ENCODE assay signal across 12 mouse cellular contexts in the genomic region with DNA sequence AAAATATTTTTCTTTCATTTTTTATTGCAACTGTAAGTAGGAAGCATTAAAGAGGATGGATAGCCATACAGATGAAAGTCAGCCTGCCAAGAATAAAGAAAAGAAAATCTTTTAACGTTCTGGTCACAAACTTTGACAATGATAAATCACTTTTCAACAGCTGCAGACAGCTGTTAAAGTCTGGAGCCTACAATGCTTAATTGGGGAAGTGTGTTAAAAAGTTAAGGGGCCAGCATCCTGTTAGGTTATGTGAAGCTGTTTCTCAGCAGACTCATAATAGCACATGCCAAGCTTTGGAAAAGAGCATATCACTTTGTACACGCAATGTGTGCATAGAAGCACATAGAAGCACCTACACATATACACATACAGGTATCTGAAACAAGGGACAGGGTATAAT.
DNase-seq lines count a peak whose midpoint lies in the region.
"Had no signal": no experiment of that assay in that cellular context is flagged by ENCODE, and none has a peak within 500 bp of the region (broad histone marks: within the 10 kb centered on the region; RNA-seq: fewer than 3 reads in every experiment).

No protein-coding gene starts in this region.

- peak; percentile 2 to 21 for DNase-seq in heart, postnatal 14 days
- DNase-seq in heart, postnatal 36 days, result no peak
- DNase-seq in kidney, postnatal 10 days, result peak; percentile 53
- no peak for DNase-seq in kidney, postnatal 4 days
- peak; percentile 37 for DNase-seq in hindlimb bud, embryonic 11.5 days (ENCODE audit: extremely low spot score, low read depth, low spot score)
- peak; percentile 7 for DNase-seq in lung, postnatal 25 days (ENCODE audit: low spot score)
- no peak for DNase-seq in urinary bladder, postnatal 10 days (ENCODE audit: low spot score)
- DNase-seq: adrenal gland, postnatal 25 days; cerebellum, adult 2 months; gastrocnemius, postnatal 10 days; kidney, postnatal 36 days; right cerebral cortex, postnatal 14 days had no signal

- intact Hi-C loops in heart, postnatal 14 days (cut with DNase I), result no loop called here
- intact Hi-C loops in heart, postnatal 36 days (cut with DNase I), result no loop called here

Comparison
In these comparisons a context has a peak if more than half of its experiments do, and no peak if none do; other contexts are left out.
1. DNase-seq: peak in heart, postnatal 14 days (2 of 2), kidney, postnatal 10 days (single experiment), hindlimb bud, embryonic 11.5 days (single experiment) and lung, postnatal 25 days (single experiment); none in heart, postnatal 36 days (0 of 2), kidney, postnatal 4 days (0 of 2) and urinary bladder, postnatal 10 days (single experiment).